Mouse (Mus musculus) cerebellum, adult 2 months (tissue): ENCODE data around the gene Ap1g2.

Experiments
- CTCF ChIP-seq: fragments of 200-500 bp; IDR thresholded peaks from 2 replicates; pipeline ENCODE4 v1.5.1; 2011; ENCODE audit warnings: low read depth, mild to moderate bottlenecking, control low read depth, low read length, moderate library complexity, borderline replicate concordance; ENCODE audit not compliant: insufficient read depth
- POLR2A ChIP-seq: fragments of 200-500 bp; IDR thresholded peaks from 2 replicates; pipeline ENCODE4 v1.6.1; 2011; ENCODE audit warnings: low read length, control low read depth, borderline replicate concordance; ENCODE audit not compliant: insufficient read depth

- TF ChIP-seq POLR2A, result no peak
- no peak for TF ChIP-seq CTCF
These were observed 9.5 kb upstream of the Ap1g2 start for GRCm38 (mm10) chr14:55115846-55116245.
